Mouse (Mus musculus): ENCODE measurements around the gene Ocrl.

DNA sequence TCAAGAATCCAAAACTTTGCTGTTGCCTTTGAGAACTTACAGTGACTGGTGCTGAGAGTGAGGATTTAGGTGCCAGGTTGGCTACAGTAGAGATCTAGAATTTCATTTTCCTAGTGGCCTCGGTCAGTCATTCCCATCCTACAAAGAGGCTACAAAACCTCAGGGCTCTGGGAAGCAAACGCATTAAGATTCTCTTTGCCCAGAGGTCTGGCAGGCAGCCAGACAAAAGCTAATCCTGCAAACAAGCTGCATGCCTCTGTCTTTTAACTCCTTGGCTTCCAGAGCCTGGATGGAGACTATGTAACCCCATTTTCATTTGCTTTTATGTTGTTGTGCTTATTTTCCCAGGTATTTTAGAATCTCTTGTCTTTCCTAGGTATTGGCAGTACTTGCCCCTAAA lies 25.6 kb downstream of the Ocrl start:
- TF ChIP-seq GATA1 (IDR thresholded peaks at IDR 0.05; ENCODE audit: low read length) (no peak), TAL1 (IDR thresholded peaks at IDR 0.05; ENCODE audit: low read length) (no peak)

Data from erythroblast, embryonic 14.5 days (primary cell).